Mouse (Mus musculus) 3T3-L1 (cell line): Measurements from ENCODE around the gene Pfkm.

Source experiments
- DNase-seq: peaks from one replicate; pipeline ENCODE4 v3.0.0-alpha.2; 2015; ENCODE audit warnings: low read depth, low spot score

Gene Pfkm

GRCm38 (mm10) chr15:98098519-98098918 lies 6.1 kb downstream of the Pfkm start:
- DNase-seq = no peak

GRCm38 (mm10) chr15:98102401-98102800 lies 10.0 kb downstream of the Pfkm start:
- DNase-seq = no peak

GRCm38 (mm10) chr15:98106506-98106905 lies 14.1 kb downstream of the Pfkm start:
- DNase-seq = no peak

- no peak for DNase-seq
Observed at GRCm38 (mm10) chr15:98107230-98107629, 14.8 kb downstream of the Pfkm start.

- DNase-seq = no peak
Observed at GRCm38 (mm10) chr15:98107703-98108296, 15.4 kb downstream of the Pfkm start.

GRCm38 (mm10) chr15:98108297-98109152 lies 16.1 kb downstream of the Pfkm start:
- peak; percentile 91 for DNase-seq

GRCm38 (mm10) chr15:98111791-98112190 lies 19.4 kb downstream of the Pfkm start:
- peak; percentile 67 for DNase-seq

GRCm38 (mm10) chr15:98114098-98114851 lies 21.9 kb downstream of the Pfkm start:
- DNase-seq = no peak

GRCm38 (mm10) chr15:98114852-98115778 lies 22.7 kb downstream of the Pfkm start:
- no peak for DNase-seq

- no peak for DNase-seq
Observed at GRCm38 (mm10) chr15:98115779-98116163, 23.4 kb downstream of the Pfkm start.

- DNase-seq = no peak
Observed at GRCm38 (mm10) chr15:98116287-98116686, 23.9 kb downstream of the Pfkm start.

- DNase-seq = no peak
Observed at GRCm38 (mm10) chr15:98119363-98119762, 27.0 kb downstream of the Pfkm start.

- no peak for DNase-seq
Observed at GRCm38 (mm10) chr15:98120831-98121230, 28.4 kb downstream of the Pfkm start.

GRCm38 (mm10) chr15:98131001-98131400 lies 38.6 kb downstream of the Pfkm start:
- DNase-seq = no peak

- DNase-seq = peak; percentile 57
Observed at GRCm38 (mm10) chr15:98131451-98131850, 39.1 kb downstream of the Pfkm start.

GRCm38 (mm10) chr15:98131942-98132655 lies 39.7 kb downstream of the Pfkm start:
- DNase-seq = no peak

- no peak for DNase-seq
Observed at GRCm38 (mm10) chr15:98133471-98133870, 41.1 kb downstream of the Pfkm start.

- no peak for DNase-seq
Observed at GRCm38 (mm10) chr15:98134034-98134433, 41.6 kb downstream of the Pfkm start.

GRCm38 (mm10) chr15:98134666-98135065 lies 42.3 kb downstream of the Pfkm start:
- DNase-seq = no peak

GRCm38 (mm10) chr15:98135671-98136070 lies 43.3 kb downstream of the Pfkm start:
- DNase-seq = no peak

GRCm38 (mm10) chr15:98136871-98137270 lies 44.5 kb downstream of the Pfkm start:
- DNase-seq = no peak
